Mouse (Mus musculus) C2C12 (cell line): ENCODE measurements around the gene Cerk.

Source experiments
- CTCF ChIP-seq: IDR thresholded peaks from one replicate; pipeline ENCODE4 v1.5.1; 2011; ENCODE audit not compliant: control insufficient read depth, insufficient read depth, insufficient read length
- MAX ChIP-seq: IDR thresholded peaks from one replicate; pipeline ENCODE4 v1.6.1; 2011; ENCODE audit warnings: mild to moderate bottlenecking, control low read depth
- MYOG ChIP-seq: IDR thresholded peaks from one replicate; pipeline ENCODE4 v1.6.1; 2011; ENCODE audit not compliant: control insufficient read depth, insufficient read length; ENCODE audit errors: extremely low read depth
- USF1 ChIP-seq: IDR thresholded peaks from one replicate; pipeline ENCODE4 v1.6.1; 2011; ENCODE audit warnings: low read depth, mild to moderate bottlenecking, control low read depth, moderate library complexity

DNA sequence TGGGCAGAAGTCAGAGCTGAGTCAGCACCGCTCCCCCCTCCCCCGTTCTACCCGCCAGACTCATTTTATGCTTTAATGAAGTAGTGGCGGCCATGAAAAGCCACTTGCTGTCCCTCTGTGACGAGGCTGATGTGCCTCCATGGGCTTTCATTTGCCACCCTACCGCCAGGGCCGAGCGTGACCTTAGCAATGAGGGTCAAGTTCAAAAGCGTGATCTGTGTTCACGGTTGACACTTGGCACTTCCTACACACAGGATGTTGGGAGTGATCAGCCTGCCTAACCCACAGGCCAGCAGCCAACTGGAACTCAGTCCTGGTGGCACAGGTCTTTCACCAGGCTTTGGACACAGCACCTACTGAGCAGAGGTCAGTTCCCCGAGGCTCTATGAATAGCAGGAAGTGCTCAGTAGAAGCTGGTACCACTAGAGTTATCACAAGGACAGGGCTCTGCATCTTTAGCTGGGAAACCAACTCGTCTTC is 32.4 kb downstream of the Cerk start:
- TF ChIP-seq MYOG (no peak), CTCF (no peak), MAX (no peak), USF1 (no peak)
